Mouse (Mus musculus): ENCODE results near the gene Cyth1. TPM values are rescaled to one million over a fixed set of nuclear protein-coding genes. Genes with fewer than 3 reads are reported as not detected.

The Cyth1 gene
- total and polyA plus RNA-seq, 3 experiments = 49.7 to 108 (median 79.7) TPM

GRCm38 (mm10) chr11:118212636-118213112, 35.7 kb downstream of the Cyth1 start (continued):
- TF ChIP-seq USF2 (conservative IDR thresholded peaks at IDR 0.05; ENCODE audit: low read depth, low read length) (no peak), GABPA (IDR thresholded peaks at IDR 0.05; ENCODE audit: insufficient replicate concordance, low read depth, low read length) (no peak), UBTF (IDR thresholded peaks at IDR 0.05; ENCODE audit: low read depth, low read length) (peak; percentile 24; the same call in 1 of the 2 replicates), MEF2A (IDR thresholded peaks at IDR 0.05; ENCODE audit: borderline replicate concordance, low read depth, low read length) (peak; percentile 79), ZC3H11A (IDR thresholded peaks at IDR 0.05; ENCODE audit: low read depth, low read length) (no peak), NELFE (IDR thresholded peaks at IDR 0.05; ENCODE audit: low read depth, low read length) (peak; percentile 82)

GRCm38 (mm10) chr11:118211749-118212635, 36.4 kb downstream of the Cyth1 start:
- Histone ChIP-seq H3K4me1 (ENCODE audit: control insufficient read depth in 1 of 2, insufficient read depth in 2 of 2) (peaks cover 55 to 82% of the 10 kb centered on the region in 2 experiments), H3K27me3 (replicated peaks) (no peaks in the 10 kb centered on the region), H3K4me2 (ENCODE audit: insufficient read depth, low read depth, poor library complexity, severe bottlenecking) (peak overlapping the region; percentile 89), H3K4me3 (replicated peaks in 1 of 3; ENCODE audit: low read depth in 2 of 3, low read length in 2 of 3, poor library complexity in 1 of 3) (peak overlapping the region; percentile 61 to 71 (median 69)), H3K36me3 (replicated peaks in 1 of 2; ENCODE audit: control insufficient read depth in 1 of 2, insufficient read depth in 1 of 2, low read length in 1 of 2) (peaks cover 7 to 52% of the 10 kb centered on the region in 2 experiments), H3K9ac (ENCODE audit: insufficient read depth, low read depth) (peak overlapping the region; percentile 90), H3K79me2 (replicated peaks; ENCODE audit: control insufficient read depth, extremely low read depth, insufficient read depth, poor library complexity, severe bottlenecking) (peaks cover 45% of the 10 kb centered on the region), H3K27ac (ENCODE audit: insufficient read depth, low read depth) (peak overlapping the region; percentile 98), H3K9me3 (replicated peaks; ENCODE audit: low read length) (no peaks in the 10 kb centered on the region)
- DNase-seq (ENCODE audit: extremely low read depth) = peak; percentile 96
- in situ Hi-C loops (cut with MboI; ENCODE audit: low pct_ligation_motif_present, low pct_unique_long_range_greater_than_20kb, low sequenced_read_pairs) = loop anchor here (10.0 kb wide), 1 partner anchor 347 kb away; the partner anchor contains the start of gene Tmem235
- dilution Hi-C loops (cut with MboI; ENCODE audit: extremely low pct_ligation_motif_present, extremely low pct_unique_long_range_greater_than_20kb, low sequenced_read_pairs) = no loop called here
- no peak for TF ChIP-seq JUND (conservative IDR thresholded peaks at IDR 0.05; ENCODE audit: low read depth, low read length)
- TF ChIP-seq MXI1 (IDR thresholded peaks at IDR 0.05; ENCODE audit: low read depth, low read length) = no peak; the same call in none of the 2 replicates
- TF ChIP-seq KAT2A (IDR thresholded peaks at IDR 0.05; ENCODE audit: insufficient replicate concordance, low read length) = peak; percentile 72; the same call in 1 of the 2 replicates
- no peak for TF ChIP-seq NRF1 (IDR thresholded peaks at IDR 0.05; ENCODE audit: low read depth, low read length)
- TF ChIP-seq ZC3H11A (IDR thresholded peaks at IDR 0.05; ENCODE audit: low read depth, low read length) = no peak
- peak; percentile 100 for TF ChIP-seq TCF12 (IDR thresholded peaks at IDR 0.05; ENCODE audit: low read depth, low read length)
- peak; percentile 65 for TF ChIP-seq POLR2AphosphoS2 (IDR thresholded peaks at IDR 0.05; ENCODE audit: low read depth, low read length)
- no peak for TF ChIP-seq ZKSCAN1 (IDR thresholded peaks at IDR 0.05; ENCODE audit: borderline replicate concordance, low read depth, low read length)
- TF ChIP-seq ZMIZ1 (IDR thresholded peaks at IDR 0.05; ENCODE audit: low read depth, low read length) = peak; percentile 74; the same call in 1 of the 2 replicates
- peak; percentile 4; the same call in 1 of the 2 replicates for TF ChIP-seq ZNF384 (IDR thresholded peaks at IDR 0.05; ENCODE audit: low read depth, low read length)
- TF ChIP-seq RCOR1 (conservative IDR thresholded peaks at IDR 0.05; ENCODE audit: low read depth, low read length) = peak; percentile 88
- peak; percentile 87; the same call in 1 of the 2 replicates for TF ChIP-seq MAX (IDR thresholded peaks at IDR 0.05; ENCODE audit: low read length)
- peak; percentile 96 for TF ChIP-seq SIN3A (IDR thresholded peaks at IDR 0.05; ENCODE audit: low read length)
- peak; percentile 37; the same call in 1 of the 2 replicates for TF ChIP-seq HCFC1 (IDR thresholded peaks at IDR 0.05; ENCODE audit: low read depth, low read length)
- no peak; the same call in none of the 2 replicates for TF ChIP-seq RAD21 (IDR thresholded peaks at IDR 0.05; ENCODE audit: low read depth, low read length)
- TF ChIP-seq MEF2A (IDR thresholded peaks at IDR 0.05; ENCODE audit: borderline replicate concordance, low read depth, low read length) = peak; percentile 88
- TF ChIP-seq CHD2 (IDR thresholded peaks at IDR 0.05; ENCODE audit: low read length) = peak; percentile 82
- TF ChIP-seq GABPA (IDR thresholded peaks at IDR 0.05; ENCODE audit: insufficient replicate concordance, low read depth, low read length) = no peak
- TF ChIP-seq SMC3 (IDR thresholded peaks at IDR 0.05; ENCODE audit: low read depth, low read length) = peak; percentile 26; the same call in 1 of the 2 replicates
- peak; percentile 91 for TF ChIP-seq UBTF (IDR thresholded peaks at IDR 0.05; ENCODE audit: low read depth, low read length)
- TF ChIP-seq BHLHE40 (IDR thresholded peaks at IDR 0.05; ENCODE audit: low read depth, low read length) = peak; percentile 84
- no peak; a peak in 1 of 4 replicates for TF ChIP-seq CTCF (conservative IDR thresholded peaks at IDR 0.05 in 1 of 2, IDR thresholded peaks at IDR 0.05 in 1 of 2; ENCODE audit: low read depth in 2 of 2, low read length in 2 of 2)
- TF ChIP-seq POLR2A (IDR thresholded peaks at IDR 0.05; ENCODE audit: low read depth, low read length) = peak; percentile 78
- TF ChIP-seq ETS1 (conservative IDR thresholded peaks at IDR 0.05; ENCODE audit: low read depth, low read length) = peak; percentile 97
- TF ChIP-seq TBP (conservative IDR thresholded peaks at IDR 0.05; ENCODE audit: low read depth, low read length) = peak; percentile 92
- peak; percentile 69; the same call in 1 of the 2 replicates for TF ChIP-seq MAFK (IDR thresholded peaks at IDR 0.05; ENCODE audit: insufficient replicate concordance, low read length)
- TF ChIP-seq USF1 (IDR thresholded peaks at IDR 0.05; ENCODE audit: low read depth, low read length) = no peak
- TF ChIP-seq NELFE (IDR thresholded peaks at IDR 0.05; ENCODE audit: low read depth, low read length) = peak; percentile 68
- no peak for TF ChIP-seq JUN (IDR thresholded peaks at IDR 0.05; ENCODE audit: insufficient read depth, low read depth, low read length)
- TF ChIP-seq EP300 (IDR thresholded peaks at IDR 0.05; ENCODE audit: low read length) = peak; percentile 98
- peak; percentile 53; the same call in 1 of the 2 replicates for TF ChIP-seq MAZ (IDR thresholded peaks at IDR 0.05; ENCODE audit: low read depth, low read length)
- peak; percentile 99 for TF ChIP-seq IRF4 (IDR thresholded peaks at IDR 0.05; ENCODE audit: low read depth, low read length)
